Mouse (Mus musculus) forebrain, embryonic 15.5 days (tissue): ENCODE measurements around the gene Zfp771. TPM values are rescaled to one million over a fixed set of nuclear protein-coding genes. Genes with fewer than 3 reads are reported as not detected.

ENCODE experiments used
- ATAC-seq: fragments of 200-750 bp; cut with Nextera tagmentation; replicated peaks from 2 replicates; pipeline ENCODE4 v1.8.0; 2017; ENCODE audit warnings: mild to moderate bottlenecking, moderate TSS enrichment, moderate library complexity
- H3K27ac ChIP-seq: fragments of 300-500 bp; sonication (generic); replicated peaks from 2 replicates; pipeline ENCODE4 v1.5.1; 2015; ENCODE audit warnings: mild to moderate bottlenecking, inconsistent platforms
- H3K27me3 ChIP-seq: fragments of 300-500 bp; sonication (generic); 2 replicates; pipeline ENCODE4 v1.6.1; 2015; ENCODE audit warnings: inconsistent platforms
- H3K36me3 ChIP-seq: fragments of 300-500 bp; sonication (generic); 2 replicates; pipeline ENCODE4 v1.6.1; 2015; ENCODE audit warnings: mild to moderate bottlenecking, inconsistent platforms
- H3K4me1 ChIP-seq: fragments of 300-500 bp; sonication (generic); 2 replicates; pipeline ENCODE4 v1.6.1; 2015; ENCODE audit warnings: inconsistent platforms
- H3K4me2 ChIP-seq: fragments of 300-500 bp; sonication (generic); replicated peaks from 2 replicates; pipeline ENCODE4 v1.6.1; 2015; ENCODE audit warnings: mild to moderate bottlenecking, inconsistent platforms
- H3K4me3 ChIP-seq: fragments of 300-500 bp; sonication (generic); 2 replicates; pipeline ENCODE4 v1.5.1; 2015; ENCODE audit warnings: mild to moderate bottlenecking, inconsistent platforms
- H3K9ac ChIP-seq: fragments of 300-500 bp; sonication (generic); replicated peaks from 2 replicates; pipeline ENCODE4 v1.6.1; 2015; ENCODE audit warnings: mild to moderate bottlenecking, inconsistent platforms
- H3K9me3 ChIP-seq: fragments of 300-500 bp; sonication (generic); 2 replicates; pipeline ENCODE4 v1.6.1; 2016; ENCODE audit warnings: inconsistent platforms
- WGBS: fragments of 180-500 bp; shearing (Covaris S2); methylation state at CpG from one replicate; pipeline ENCODE4 v1.1.7; 2015; ENCODE audit warnings: mixed read lengths; 5-methylcytosine and 5-hydroxymethylcytosine counted together
- polyA plus RNA-seq: library from polyadenylated mRNA; unstranded; fragments of >200 nt; fragmentation: Nextera tagmentation; extraction: Ambion mirVana; gene quantifications from 2 replicates; pipeline ENCODE4 v1.2.1, GENCODE M21; 2015

Zfp771 gene
- polyA plus RNA-seq: 65.2 and 65.9 TPM in 2 replicates

GRCm38 (mm10) chr7:127243870-127244657 lies at the start of gene Zfp771:
Gene Zfp771 (plus strand): TSS chr7:127244274.
- Histone ChIP-seq H3K9me3 (no peaks in the 10 kb centered on the region), H3K4me2 (peak within 1 kb of the TSS; percentile 81), H3K9ac (peak within 1 kb of the TSS; percentile 95), H3K36me3 (peaks cover 11% of the 10 kb centered on the region), H3K4me3 (peak within 1 kb of the TSS; percentile 85), H3K4me1 (peaks cover 29% of the 10 kb centered on the region), H3K27ac (peak within 1 kb of the TSS; percentile 91), H3K27me3 (no peaks in the 10 kb centered on the region)
- peak; percentile 97 for ATAC-seq
- under 1% methylated on average over 54 of the region's 56 CpGs for WGBS

GRCm38 (mm10) chr7:127194633-127195029 lies 49.4 kb upstream of the Zfp771 start:
- Histone ChIP-seq H3K9ac (peak overlapping the region; percentile 66; the same call in 1 of the 2 replicates), H3K9me3 (no peaks in the 10 kb centered on the region), H3K27ac (no peak overlapping the region), H3K36me3 (peaks cover 54% of the 10 kb centered on the region), H3K4me3 (peak overlapping the region; percentile 63), H3K4me1 (peaks cover 23% of the 10 kb centered on the region), H3K27me3 (no peaks in the 10 kb centered on the region), H3K4me2 (peak overlapping the region; percentile 83)
- no peak for ATAC-seq
- 79% methylated on average over 7 of the region's 7 CpGs for WGBS

- Histone ChIP-seq H3K9me3 (no peaks in the 10 kb centered on the region), H3K9ac (peak within 1 kb of the TSS; percentile 73), H3K4me1 (peaks cover 23% of the 10 kb centered on the region), H3K27ac (peak within 1 kb of the TSS; percentile 86), H3K4me3 (peak within 1 kb of the TSS; percentile 63), H3K4me2 (peak within 1 kb of the TSS; percentile 83), H3K36me3 (peaks cover 65% of the 10 kb centered on the region), H3K27me3 (no peaks in the 10 kb centered on the region)
- peak; percentile 98 for ATAC-seq
- WGBS: under 1% methylated on average over 51 of the region's 51 CpGs
Measured at GRCm38 (mm10) chr7:127195544-127196295, 48.4 kb upstream of the Zfp771 start, which contains the start of gene Cd2bp2. Gene Cd2bp2 (minus strand): TSS chr7:127196050.

GRCm38 (mm10) chr7:127196484-127196883 lies 47.6 kb upstream of the Zfp771 start:
- no peaks in the 10 kb centered on the region for H3K27me3 ChIP-seq
- ATAC-seq: 0 out of 2 replicates have a peak, but pooled peaks have one; percentile 1
- WGBS: 61% methylated on average over 11 of the region's 11 CpGs
- H3K9me3 ChIP-seq: no peaks in the 10 kb centered on the region
- peak overlapping the region; percentile 73 for H3K9ac ChIP-seq
- H3K27ac ChIP-seq: peak overlapping the region; percentile 83
- peaks cover 23% of the 10 kb centered on the region for H3K4me1 ChIP-seq
- H3K4me3 ChIP-seq: peak overlapping the region; percentile 63
- H3K36me3 ChIP-seq: peaks cover 72% of the 10 kb centered on the region
- peak overlapping the region; percentile 83 for H3K4me2 ChIP-seq

- peaks cover 24% of the 10 kb centered on the region for H3K36me3 ChIP-seq
- no peaks in the 10 kb centered on the region for H3K27me3 ChIP-seq
- H3K27ac ChIP-seq: no peak overlapping the region
- ATAC-seq: no peak
- H3K4me3 ChIP-seq: peak overlapping the region; percentile 97
- H3K9ac ChIP-seq: peak overlapping the region; percentile 90
- H3K4me1 ChIP-seq: peaks cover 44% of the 10 kb centered on the region
- peak overlapping the region; percentile 96 for H3K4me2 ChIP-seq
- WGBS: 49% methylated on average over 2 of the region's 2 CpGs
- H3K9me3 ChIP-seq: no peaks in the 10 kb centered on the region
Measured at GRCm38 (mm10) chr7:127206606-127207005, 37.5 kb upstream of the Zfp771 start.

- no peak for ATAC-seq
- WGBS: under 1% methylated on average over 47 of the region's 53 CpGs
- Histone ChIP-seq H3K27me3 (no peaks in the 10 kb centered on the region), H3K4me2 (peak overlapping the region; percentile 96), H3K9ac (peak overlapping the region; percentile 90), H3K9me3 (no peaks in the 10 kb centered on the region), H3K4me3 (peak overlapping the region; percentile 97), H3K27ac (peak overlapping the region; percentile 73), H3K36me3 (peaks cover 16% of the 10 kb centered on the region), H3K4me1 (peaks cover 44% of the 10 kb centered on the region)
Measured at GRCm38 (mm10) chr7:127207374-127208294, 36.4 kb upstream of the Zfp771 start.

GRCm38 (mm10) chr7:127208295-127208552 lies 35.9 kb upstream of the Zfp771 start, which contains the start of gene Tbc1d10b:
Gene Tbc1d10b (minus strand): TSS chr7:127208468.
- Histone ChIP-seq H3K9me3 (no peaks in the 10 kb centered on the region), H3K4me3 (peak within 1 kb of the TSS; percentile 97), H3K36me3 (peaks cover 10% of the 10 kb centered on the region; the same call in 1 of the 2 replicates), H3K4me2 (peak within 1 kb of the TSS; percentile 96), H3K9ac (peak within 1 kb of the TSS; percentile 90), H3K27me3 (no peaks in the 10 kb centered on the region), H3K27ac (peak within 1 kb of the TSS; percentile 91), H3K4me1 (peaks cover 44% of the 10 kb centered on the region)
- peak; percentile 9; the same call in 1 of the 2 replicates for ATAC-seq
- whole genome bisulfite sequencing: no CpG with 5 or more reads among the region's 44 CpGs

- 0% methylated on average over 19 of the region's 44 CpGs for WGBS
- peaks cover 40% of the 10 kb centered on the region for H3K4me1 ChIP-seq
- H3K4me2 ChIP-seq: peak within 1 kb of the TSS; percentile 96
- peaks cover 7% of the 10 kb centered on the region; the same call in 1 of the 2 replicates for H3K36me3 ChIP-seq
- peak; percentile 97 for ATAC-seq
- no peaks in the 10 kb centered on the region for H3K9me3 ChIP-seq
- H3K9ac ChIP-seq: peak within 1 kb of the TSS; percentile 90
- peak within 1 kb of the TSS; percentile 97 for H3K4me3 ChIP-seq
- peak within 1 kb of the TSS; percentile 91 for H3K27ac ChIP-seq
- H3K27me3 ChIP-seq: no peaks in the 10 kb centered on the region
Measured at GRCm38 (mm10) chr7:127208553-127209438, 35.3 kb upstream of the Zfp771 start, which contains the start of gene Mylpf. Gene Mylpf (plus strand): TSS chr7:127208890.

- no peak overlapping the region for H3K4me3 ChIP-seq
- WGBS: 75% methylated on average over 5 of the region's 5 CpGs
- peak overlapping the region; percentile 91 for H3K27ac ChIP-seq
Measured at GRCm38 (mm10) chr7:127209851-127210250, 34.2 kb upstream of the Zfp771 start.

GRCm38 (mm10) chr7:127210266-127210665 lies 33.8 kb upstream of the Zfp771 start:
- WGBS: 95% methylated on average over 4 of the region's 4 CpGs
- no peak overlapping the region for H3K27ac ChIP-seq
- H3K4me1 ChIP-seq: peaks cover 34% of the 10 kb centered on the region
- H3K36me3 ChIP-seq: peaks cover 2% of the 10 kb centered on the region; the same call in 1 of the 2 replicates
- H3K9me3 ChIP-seq: no peaks in the 10 kb centered on the region
- H3K4me2 ChIP-seq: no peak overlapping the region
- H3K27me3 ChIP-seq: no peaks in the 10 kb centered on the region
- ATAC-seq: no peak
- no peak overlapping the region for H3K9ac ChIP-seq
- H3K4me3 ChIP-seq: no peak overlapping the region

More at GRCm38 (mm10) chr7:127209851-127210250, 34.2 kb upstream of the Zfp771 start:
- no peaks in the 10 kb centered on the region for H3K9me3 ChIP-seq
- no peak overlapping the region for H3K9ac ChIP-seq
- peaks cover 6% of the 10 kb centered on the region; the same call in 1 of the 2 replicates for H3K36me3 ChIP-seq
- ATAC-seq: no peak
- H3K4me2 ChIP-seq: peak overlapping the region; percentile 87
- H3K4me1 ChIP-seq: peaks cover 35% of the 10 kb centered on the region
- no peaks in the 10 kb centered on the region for H3K27me3 ChIP-seq
